Mouse (Mus musculus): ENCODE results near the gene Vmn1r175.
"Not testable (repeated sequence)": the region's sequence is repeated elsewhere in the genome, so short reads cannot be mapped to it uniquely, and the experiment has no call there.

Gene Vmn1r175

DNA sequence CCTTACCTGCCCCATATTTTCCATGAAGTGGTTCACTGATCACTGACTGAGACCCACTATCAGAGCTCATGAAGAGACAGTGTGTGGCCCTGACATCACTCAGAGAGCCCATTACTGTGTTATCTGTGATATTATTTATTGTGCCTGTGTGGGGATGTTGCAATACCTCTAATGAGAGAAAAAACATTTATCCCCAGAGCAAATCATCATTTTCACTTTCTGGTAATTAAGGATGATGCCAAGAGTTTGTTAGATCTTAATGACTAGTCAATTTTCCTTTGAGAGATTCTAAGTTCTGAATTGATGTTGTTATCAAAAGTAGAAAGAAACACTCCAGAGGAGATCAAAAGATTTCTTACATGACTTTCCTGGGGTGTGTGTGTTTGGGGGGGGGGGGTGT lies at the start of gene Vmn1r175:
TSS of gene Vmn1r175 (minus strand) at position 101 of the 400 bp plus-strand sequence.
- not testable (repeated sequence) for DNase-seq (ENCODE audit: low spot score)

GRCm38 (mm10) chr7:23837272-23837671 lies 26.8 kb upstream of the Vmn1r175 start, which contains the start of gene Vmn1r176:
Gene Vmn1r176 (minus strand): TSS chr7:23837372.
- not testable (repeated sequence) for DNase-seq (ENCODE audit: low spot score)

- DNase-seq (ENCODE audit: low spot score): no peak
These were observed 25.9 kb downstream of the Vmn1r175 start for GRCm38 (mm10) chr7:23784526-23784925.

Measured in ovary, postnatal 14 days (tissue).